Mouse (Mus musculus) liver, embryonic 13.5 days (tissue): ENCODE measurements around the gene Gpd1. TPM values are rescaled to one million over a fixed set of nuclear protein-coding genes. Genes with fewer than 3 reads are reported as not detected.
"Not testable (repeated sequence)": the region's sequence is repeated elsewhere in the genome, so short reads cannot be mapped to it uniquely, and the experiment has no call there.

Experiments
- ATAC-seq: fragments of 200-750 bp; cut with Nextera tagmentation; 2 replicates; pipeline ENCODE4 v1.8.0; 2017; ENCODE audit warnings: low read depth, mild to moderate bottlenecking, moderate number of reproducible peaks, moderate library complexity
- DNase-seq: peaks from one replicate; pipeline ENCODE4 v3.0.0; 2022
- H3K27ac ChIP-seq: fragments of 300-500 bp; sonication (generic); 2 replicates; pipeline ENCODE4 v1.5.1; 2015; ENCODE audit warnings: moderate library complexity, mild to moderate bottlenecking, inconsistent platforms
- H3K27me3 ChIP-seq: fragments of 300-500 bp; sonication (generic); 2 replicates; pipeline ENCODE4 v1.6.1; 2015; ENCODE audit warnings: mild to moderate bottlenecking, inconsistent platforms
- H3K36me3 ChIP-seq: fragments of 300-500 bp; sonication (generic); 2 replicates; pipeline ENCODE4 v1.6.1; 2015; ENCODE audit warnings: mild to moderate bottlenecking, inconsistent platforms
- H3K4me1 ChIP-seq: fragments of 300-500 bp; sonication (generic); replicated peaks from 2 replicates; pipeline ENCODE4 v1.6.1; 2015; ENCODE audit warnings: inconsistent platforms
- H3K4me2 ChIP-seq: fragments of 300-500 bp; sonication (generic); 2 replicates; pipeline ENCODE4 v1.6.1; 2015; ENCODE audit warnings: inconsistent platforms, mild to moderate bottlenecking, moderate library complexity
- H3K4me3 ChIP-seq: fragments of 300-500 bp; sonication (generic); replicated peaks from 2 replicates; pipeline ENCODE4 v1.5.1; 2015; ENCODE audit warnings: mild to moderate bottlenecking, inconsistent platforms
- H3K9ac ChIP-seq: fragments of 300-500 bp; sonication (generic); 2 replicates; pipeline ENCODE4 v1.6.1; 2015; ENCODE audit warnings: mild to moderate bottlenecking, inconsistent platforms
- H3K9me3 ChIP-seq: fragments of 300-500 bp; sonication (generic); replicated peaks from 2 replicates; pipeline ENCODE4 v1.6.1; 2016; ENCODE audit warnings: inconsistent platforms
- WGBS: fragments of 180-500 bp; shearing (Covaris S2); methylation state at CpG from one replicate; pipeline ENCODE4 v1.1.7; 2015; ENCODE audit not compliant: insufficient replicate concordance; 5-methylcytosine and 5-hydroxymethylcytosine counted together
- polyA plus RNA-seq: library from polyadenylated mRNA; unstranded; fragments of >200 nt; fragmentation: Nextera tagmentation; extraction: Ambion mirVana; gene quantifications from 2 replicates; pipeline ENCODE4 v1.2.1, GENCODE M21; 2015

Gene Gpd1
- polyA plus RNA-seq, 1 experiment from 2014 or later = 11.5 TPM

- Histone ChIP-seq H3K27me3 (peaks cover 65% of the 10 kb centered on the region), H3K4me3 (no peak overlapping the region), H3K9ac (no peak overlapping the region), H3K36me3 (no peaks in the 10 kb centered on the region), H3K4me1 (peaks cover 6% of the 10 kb centered on the region), H3K9me3 (no peaks in the 10 kb centered on the region), H3K27ac (no peak overlapping the region), H3K4me2 (no peak overlapping the region)
- DNase-seq = no peak
- ATAC-seq = no peak
- WGBS = 63% methylated on average over 7 of the region's 7 CpGs
Measured at GRCm38 (mm10) chr15:99679008-99679407, 38.3 kb upstream of the Gpd1 start.

GRCm38 (mm10) chr15:99682880-99683279 is 34.4 kb upstream of the Gpd1 start:
- 74% methylated on average over 7 of the region's 7 CpGs for WGBS
- DNase-seq (no peak), ATAC-seq (no peak)
- Histone ChIP-seq H3K4me2 (no peak overlapping the region), H3K9ac (no peak overlapping the region), H3K4me3 (no peak overlapping the region), H3K4me1 (peaks cover 6% of the 10 kb centered on the region), H3K27ac (no peak overlapping the region), H3K36me3 (no peaks in the 10 kb centered on the region), H3K27me3 (peaks cover 38% of the 10 kb centered on the region), H3K9me3 (no peaks in the 10 kb centered on the region)

- peaks cover 25% of the 10 kb centered on the region for H3K27me3 ChIP-seq
- no peak overlapping the region for H3K9ac ChIP-seq
- DNase-seq (no peak), ATAC-seq (no peak)
- H3K4me3 ChIP-seq = no peak overlapping the region
- WGBS = 74% methylated on average over 5 of the region's 5 CpGs
- H3K9me3 ChIP-seq = no peaks in the 10 kb centered on the region
- no peak overlapping the region for H3K4me2 ChIP-seq
- no peaks in the 10 kb centered on the region for H3K36me3 ChIP-seq
- no peaks in the 10 kb centered on the region for H3K4me1 ChIP-seq
- H3K27ac ChIP-seq = no peak overlapping the region
Measured at GRCm38 (mm10) chr15:99684156-99684555, 33.2 kb upstream of the Gpd1 start.

GRCm38 (mm10) chr15:99688712-99689111 is 28.6 kb upstream of the Gpd1 start:
- H3K4me2 ChIP-seq = no peak overlapping the region
- DNase-seq (no peak), ATAC-seq (no peak)
- H3K9me3 ChIP-seq = no peaks in the 10 kb centered on the region
- no peaks in the 10 kb centered on the region for H3K36me3 ChIP-seq
- H3K4me3 ChIP-seq = no peak overlapping the region
- 7% methylated on average over 4 of the region's 4 CpGs for WGBS
- H3K27me3 ChIP-seq = peaks cover 42% of the 10 kb centered on the region
- H3K9ac ChIP-seq = no peak overlapping the region
- H3K4me1 ChIP-seq = peaks cover 7% of the 10 kb centered on the region
- H3K27ac ChIP-seq = no peak overlapping the region

GRCm38 (mm10) chr15:99690924-99691323 is 26.4 kb upstream of the Gpd1 start:
- DNase-seq = no peak
- no peak for ATAC-seq
- Histone ChIP-seq H3K36me3 (no peaks in the 10 kb centered on the region), H3K27me3 (peaks cover 53% of the 10 kb centered on the region), H3K27ac (no peak overlapping the region), H3K4me1 (peaks cover 7% of the 10 kb centered on the region), H3K4me3 (no peak overlapping the region), H3K9me3 (no peaks in the 10 kb centered on the region), H3K9ac (no peak overlapping the region), H3K4me2 (no peak overlapping the region)
- WGBS = 24% methylated on average over 4 of the region's 4 CpGs

- WGBS = 38% methylated on average over 9 of the region's 9 CpGs
Measured at GRCm38 (mm10) chr15:99691976-99692375, 25.3 kb upstream of the Gpd1 start.

GRCm38 (mm10) chr15:99697309-99697708 is 20.0 kb upstream of the Gpd1 start:
- DNase-seq (no peak), ATAC-seq (no peak)
- WGBS = 17% methylated on average over 2 of the region's 2 CpGs
- Histone ChIP-seq H3K27ac (no peak overlapping the region), H3K4me1 (peaks cover 32% of the 10 kb centered on the region), H3K9me3 (no peaks in the 10 kb centered on the region), H3K9ac (no peak overlapping the region), H3K4me3 (no peak overlapping the region), H3K36me3 (no peaks in the 10 kb centered on the region), H3K27me3 (peaks cover 34% of the 10 kb centered on the region), H3K4me2 (no peak overlapping the region)

More at GRCm38 (mm10) chr15:99691976-99692375, 25.3 kb upstream of the Gpd1 start:
- H3K9ac ChIP-seq = no peak overlapping the region
- H3K36me3 ChIP-seq = no peaks in the 10 kb centered on the region
- peaks cover 55% of the 10 kb centered on the region for H3K27me3 ChIP-seq
- H3K27ac ChIP-seq = no peak overlapping the region
- H3K4me2 ChIP-seq = no peak overlapping the region
- H3K4me3 ChIP-seq = no peak overlapping the region
- no peaks in the 10 kb centered on the region for H3K9me3 ChIP-seq
- ATAC-seq (no peak), DNase-seq (no peak)
- H3K4me1 ChIP-seq = peaks cover 7% of the 10 kb centered on the region

GRCm38 (mm10) chr15:99698533-99699085 is 18.7 kb upstream of the Gpd1 start:
- DNase-seq (no peak), ATAC-seq (no peak)
- Histone ChIP-seq H3K9ac (no peak overlapping the region), H3K4me1 (peaks cover 37% of the 10 kb centered on the region), H3K27me3 (peaks cover 28% of the 10 kb centered on the region), H3K27ac (no peak overlapping the region), H3K4me3 (no peak overlapping the region), H3K4me2 (no peak overlapping the region), H3K9me3 (no peaks in the 10 kb centered on the region), H3K36me3 (no peaks in the 10 kb centered on the region)
- 32% methylated on average over 20 of the region's 20 CpGs for WGBS

GRCm38 (mm10) chr15:99699715-99700114 is 17.6 kb upstream of the Gpd1 start:
- no peak for DNase-seq
- H3K27ac ChIP-seq = no peak overlapping the region

GRCm38 (mm10) chr15:99700219-99701106 is 16.9 kb upstream of the Gpd1 start:
- DNase-seq (no peak), ATAC-seq (no peak)
- Histone ChIP-seq H3K4me1 (peaks cover 50% of the 10 kb centered on the region), H3K9me3 (no peaks in the 10 kb centered on the region), H3K36me3 (peaks cover 7% of the 10 kb centered on the region), H3K27ac (no peak overlapping the region), H3K4me2 (no peak overlapping the region), H3K9ac (no peak overlapping the region), H3K4me3 (no peak overlapping the region), H3K27me3 (peaks cover 17% of the 10 kb centered on the region)
- 74% methylated on average over 18 of the region's 18 CpGs for WGBS

More at GRCm38 (mm10) chr15:99699715-99700114, 17.6 kb upstream of the Gpd1 start:
- no peak for ATAC-seq
- Histone ChIP-seq H3K27me3 (peaks cover 21% of the 10 kb centered on the region), H3K4me2 (no peak overlapping the region), H3K4me1 (peaks cover 47% of the 10 kb centered on the region), H3K9ac (no peak overlapping the region), H3K4me3 (no peak overlapping the region), H3K9me3 (no peaks in the 10 kb centered on the region), H3K36me3 (peaks cover 7% of the 10 kb centered on the region)
- WGBS = 84% methylated on average over 10 of the region's 10 CpGs

- ATAC-seq, DNase-seq, H3K27ac ChIP-seq, H3K9me3 ChIP-seq: not testable (repeated sequence)
- Histone ChIP-seq H3K4me3 (peak overlapping the region; percentile 90), H3K4me1 (peaks cover 50% of the 10 kb centered on the region), H3K27me3 (peaks cover 12% of the 10 kb centered on the region), H3K4me2 (peak overlapping the region; percentile 72), H3K9ac (peak overlapping the region; percentile 95), H3K36me3 (peaks cover 12% of the 10 kb centered on the region)
- 33% methylated on average over 16 of the region's 16 CpGs for WGBS
Measured at GRCm38 (mm10) chr15:99701640-99701998, 15.7 kb upstream of the Gpd1 start.
